Mouse (Mus musculus): Measurements from ENCODE around the gene Samd4b.
"Not testable (repeated sequence)": the region's sequence is repeated elsewhere in the genome, so short reads cannot be mapped to it uniquely, and the experiment has no call there.

Gene Samd4b

GRCm38 (mm10) chr7:28597642-28598446, at the start of gene Samd4b, which contains the start of gene Pak4:
Gene Samd4b, minus strand, starts transcription at chr7:28598144.
Gene Pak4, minus strand, starts transcription at chr7:28598185.
- DNase-seq (ENCODE audit: low spot score), result peak; percentile 99

- DNase-seq (ENCODE audit: low spot score), result no peak
Observed at GRCm38 (mm10) chr7:28647016-28647415, 49.1 kb upstream of the Samd4b start.

GRCm38 (mm10) chr7:28645947-28646475, 48.1 kb upstream of the Samd4b start:
- no peak for DNase-seq (ENCODE audit: low spot score)

- DNase-seq (ENCODE audit: low spot score), result no peak
Observed at GRCm38 (mm10) chr7:28645366-28645765, 47.4 kb upstream of the Samd4b start.

GRCm38 (mm10) chr7:28641546-28641945, 43.6 kb upstream of the Samd4b start:
- no peak for DNase-seq (ENCODE audit: low spot score)

- no peak for DNase-seq (ENCODE audit: low spot score)
Observed at GRCm38 (mm10) chr7:28637511-28637910, 39.6 kb upstream of the Samd4b start.

- DNase-seq (ENCODE audit: low spot score), result no peak
Observed at GRCm38 (mm10) chr7:28634128-28634527, 36.2 kb upstream of the Samd4b start.

GRCm38 (mm10) chr7:28631073-28631472, 33.1 kb upstream of the Samd4b start, which contains the start of gene Acp7:
Gene Acp7, minus strand, starts transcription at chr7:28631332.
- no peak for DNase-seq (ENCODE audit: low spot score)

- no peak for DNase-seq (ENCODE audit: low spot score)
Observed at GRCm38 (mm10) chr7:28624791-28625190, 26.8 kb upstream of the Samd4b start.

GRCm38 (mm10) chr7:28619098-28619715, 21.3 kb upstream of the Samd4b start:
- DNase-seq (ENCODE audit: low spot score), result no peak

GRCm38 (mm10) chr7:28605951-28606350, 8.0 kb upstream of the Samd4b start:
- no peak for DNase-seq (ENCODE audit: low spot score)

GRCm38 (mm10) chr7:28603788-28604187, 5.8 kb upstream of the Samd4b start:
- DNase-seq (ENCODE audit: low spot score), result not testable (repeated sequence)

GRCm38 (mm10) chr7:28603136-28603535, 5.2 kb upstream of the Samd4b start:
- no peak for DNase-seq (ENCODE audit: low spot score)

- DNase-seq (ENCODE audit: low spot score), result no peak
Observed at GRCm38 (mm10) chr7:28601668-28602067, 3.7 kb upstream of the Samd4b start.

GRCm38 (mm10) chr7:28601029-28601428, 3.1 kb upstream of the Samd4b start:
- DNase-seq (ENCODE audit: low spot score), result peak; percentile 72

GRCm38 (mm10) chr7:28598951-28599350, 1.0 kb upstream of the Samd4b start:
- no peak for DNase-seq (ENCODE audit: low spot score)

- no peak for DNase-seq (ENCODE audit: low spot score)
Observed at GRCm38 (mm10) chr7:28597277-28597570, 720 bp downstream of the Samd4b start.

- peak; percentile 37 for DNase-seq (ENCODE audit: low spot score)
Observed at GRCm38 (mm10) chr7:28596436-28597276, 1.3 kb downstream of the Samd4b start.

GRCm38 (mm10) chr7:28595751-28596435, 2.1 kb downstream of the Samd4b start:
- no peak for DNase-seq (ENCODE audit: low spot score)

GRCm38 (mm10) chr7:28593206-28594111, 4.5 kb downstream of the Samd4b start:
- DNase-seq (ENCODE audit: low spot score), result no peak

GRCm38 (mm10) chr7:28591862-28592261, 6.1 kb downstream of the Samd4b start:
- DNase-seq (ENCODE audit: low spot score), result no peak

All from ovary, postnatal 36 days (tissue).